Mouse (Mus musculus) CH12.LX (cell line): ENCODE data around the gene Hoxd3. TPM values are rescaled to one million over a fixed set of nuclear protein-coding genes. Genes with fewer than 3 reads are reported as not detected.

ENCODE experiments used
- DNase-seq: peaks from one replicate; pipeline ENCODE4 v3.0.0-alpha.2; 2013; ENCODE audit errors: extremely low read depth
- H3K27ac ChIP-seq: 2 replicates; pipeline ENCODE4 v1.5.1; 2012; ENCODE audit warnings: low read depth, mild to moderate bottlenecking, control low read depth, moderate library complexity; ENCODE audit not compliant: insufficient read depth
- H3K27me3 ChIP-seq: replicated peaks from 2 replicates; pipeline ENCODE3; 2012; ENCODE audit warnings: inconsistent platforms
- H3K36me3 ChIP-seq, 2 experiments: replicated peaks in 1 of 2; 2 replicates each; pipeline versions ENCODE3 to v1.6.1; 2012; ENCODE audit warnings: inconsistent platforms in 1 of 2, low read length in 1 of 2, mild to moderate bottlenecking in 1 of 2, mixed read lengths in 1 of 2, moderate library complexity in 1 of 2; ENCODE audit not compliant: control insufficient read depth in 1 of 2, insufficient read depth in 1 of 2
- H3K4me1 ChIP-seq, 2 experiments: 2 replicates each; pipeline ENCODE4 v1.6.1; 2012; ENCODE audit warnings: inconsistent platforms in 1 of 2, moderate library complexity in 1 of 2; ENCODE audit not compliant: insufficient read depth in 2 of 2, control insufficient read depth in 1 of 2
- H3K4me2 ChIP-seq: 2 replicates; pipeline ENCODE4 v1.6.1; 2012; ENCODE audit warnings: low read depth, mild to moderate bottlenecking, control low read depth; ENCODE audit not compliant: poor library complexity, insufficient read depth, severe bottlenecking
- H3K4me3 ChIP-seq, 3 experiments: fragments of 150-350 bp in 1 of 3; sonication (generic) in 1 of 3; replicated peaks in 1 of 3; 2 replicates each; pipeline versions ENCODE3 to v1.5.1; 2011 to 2012; ENCODE audit warnings: low read depth in 2 of 3, low read length in 2 of 3, mild to moderate bottlenecking in 2 of 3, moderate library complexity in 2 of 3, control low read depth in 1 of 3, improper control_type of control experiment in 1 of 3, inconsistent platforms in 1 of 3, mixed read lengths in 1 of 3; ENCODE audit not compliant: poor library complexity in 1 of 3
- H3K79me2 ChIP-seq: replicated peaks from 2 replicates; pipeline ENCODE4 v1.6.1; 2012; ENCODE audit warnings: mild to moderate bottlenecking, moderate library complexity; ENCODE audit not compliant: control insufficient read depth, poor library complexity, insufficient read depth, severe bottlenecking; ENCODE audit errors: extremely low read depth
- H3K9ac ChIP-seq: 2 replicates; pipeline ENCODE4 v1.6.1; 2012; ENCODE audit warnings: low read depth, mild to moderate bottlenecking, control low read depth, moderate library complexity; ENCODE audit not compliant: insufficient read depth
- H3K9me3 ChIP-seq: replicated peaks from 2 replicates; pipeline ENCODE3; 2012; ENCODE audit warnings: low read length, inconsistent platforms, mixed read lengths
- BHLHE40 ChIP-seq: IDR thresholded peaks from 2 replicates; pipeline ENCODE4 v1.6.1; 2011; ENCODE audit warnings: mild to moderate bottlenecking, low read depth, low read length, improper control_type of control experiment
- CHD1 ChIP-seq: IDR thresholded peaks from 2 replicates; pipeline ENCODE4 v1.6.1; 2012; ENCODE audit warnings: low read depth, low read length, improper control_type of control experiment, inconsistent platforms
- CHD2 ChIP-seq: IDR thresholded peaks from 2 replicates; pipeline ENCODE4 v1.6.1; 2011; ENCODE audit warnings: low read length, improper control_type of control experiment
- E2F4 ChIP-seq: IDR thresholded peaks from 2 replicates; pipeline ENCODE4 v1.6.1; 2011; ENCODE audit warnings: low read depth, low read length, improper control_type of control experiment; ENCODE audit not compliant: insufficient replicate concordance
- HCFC1 ChIP-seq: IDR thresholded peaks from 2 replicates; pipeline ENCODE4 v1.6.1; 2012; ENCODE audit warnings: low read depth, mild to moderate bottlenecking, inconsistent platforms, low read length, improper control_type of control experiment
- IRF4 ChIP-seq: IDR thresholded peaks from 2 replicates; pipeline ENCODE4 v1.6.1; 2014; ENCODE audit warnings: low read depth, mild to moderate bottlenecking, inconsistent platforms, low read length, improper control_type of control experiment
- JUN ChIP-seq: IDR thresholded peaks from 2 replicates; pipeline ENCODE4 v1.6.1; 2011; ENCODE audit warnings: low read depth, mild to moderate bottlenecking, low read length, improper control_type of control experiment, moderate library complexity; ENCODE audit not compliant: insufficient read depth
- KAT2A ChIP-seq: IDR thresholded peaks from 2 replicates; pipeline ENCODE4 v1.6.1; 2012; ENCODE audit warnings: low read length, improper control_type of control experiment, inconsistent platforms; ENCODE audit not compliant: insufficient replicate concordance
- MAZ ChIP-seq: IDR thresholded peaks from 2 replicates; pipeline ENCODE4 v1.6.1; 2012; ENCODE audit warnings: low read depth, mild to moderate bottlenecking, inconsistent platforms, low read length, improper control_type of control experiment, moderate library complexity
- MYC ChIP-seq: IDR thresholded peaks from 2 replicates; pipeline ENCODE4 v1.6.1; 2011; ENCODE audit warnings: low read depth, mild to moderate bottlenecking, improper control_type of control experiment, low read length
- NELFE ChIP-seq: IDR thresholded peaks from 2 replicates; pipeline ENCODE4 v1.6.1; 2011; ENCODE audit warnings: low read depth, low read length, improper control_type of control experiment
- NRF1 ChIP-seq: IDR thresholded peaks from 2 replicates; pipeline ENCODE4 v1.6.1; 2014; ENCODE audit warnings: low read depth, mild to moderate bottlenecking, inconsistent platforms, low read length, improper control_type of control experiment, moderate library complexity
- POLR2A ChIP-seq: IDR thresholded peaks from 2 replicates; pipeline ENCODE4 v1.6.1; 2011; ENCODE audit warnings: low read depth, mild to moderate bottlenecking, improper control_type of control experiment, low read length
- RCOR1 ChIP-seq: conservative IDR thresholded peaks from 2 replicates; pipeline ENCODE4 v1.6.1; 2012; ENCODE audit warnings: low read depth, mild to moderate bottlenecking, inconsistent platforms, low read length, improper control_type of control experiment
- SMC3 ChIP-seq: IDR thresholded peaks from 2 replicates; pipeline ENCODE4 v1.6.1; 2011; ENCODE audit warnings: low read depth, low read length, improper control_type of control experiment
- ZC3H11A ChIP-seq: IDR thresholded peaks from 2 replicates; pipeline ENCODE4 v1.6.1; 2012; ENCODE audit warnings: low read depth, mild to moderate bottlenecking, inconsistent platforms, low read length, improper control_type of control experiment
- ZKSCAN1 ChIP-seq: IDR thresholded peaks from 2 replicates; pipeline ENCODE4 v1.6.1; 2012; ENCODE audit warnings: low read depth, inconsistent platforms, low read length, improper control_type of control experiment, borderline replicate concordance
- ZMIZ1 ChIP-seq: IDR thresholded peaks from 2 replicates; pipeline ENCODE4 v1.6.1; 2012; ENCODE audit warnings: low read depth, mild to moderate bottlenecking, inconsistent platforms, low read length, improper control_type of control experiment
- ZNF384 ChIP-seq: IDR thresholded peaks from 2 replicates; pipeline ENCODE4 v1.6.1; 2012; ENCODE audit warnings: low read depth, low read length, improper control_type of control experiment, inconsistent platforms
- dilution Hi-C: fragments of 300-500 bp; cut with MboI; formaldehyde crosslinking; loops from 2 replicates; pipeline ENCODE4 v1.14.3; 2020; ENCODE audit warnings: low sequenced_read_pairs; ENCODE audit not compliant: extremely low pct_unique_long_range_greater_than_20kb, extremely low pct_ligation_motif_present
- in situ Hi-C: fragments of 300-500 bp; cut with MboI; formaldehyde crosslinking; loops from 3 replicates; pipeline ENCODE4 v1.14.3; 2019; ENCODE audit warnings: low sequenced_read_pairs, low pct_ligation_motif_present, low pct_unique_long_range_greater_than_20kb, mixed read lengths
- polyA plus RNA-seq: library from polyadenylated mRNA; unstranded; fragments of >175 nt; gene quantifications from 2 replicates; pipeline ENCODE4 v1.2.1, GENCODE M21; 2012; ENCODE audit warnings: low read depth; ENCODE audit not compliant: insufficient read length
- total RNA-seq, 2 experiments: library from RNA; depleted of rRNA; stranded (reverse); fragments of 300-350 nt in 1 of 2; fragments of >200 nt in 1 of 2; gene quantifications; 2 replicates each; pipeline ENCODE4 v1.2.3; 2012 to 2014

Hoxd3 gene
- total and polyA plus RNA-seq, 3 experiments: 0.12 to 1.1 TPM; not detected in 1

DNA sequence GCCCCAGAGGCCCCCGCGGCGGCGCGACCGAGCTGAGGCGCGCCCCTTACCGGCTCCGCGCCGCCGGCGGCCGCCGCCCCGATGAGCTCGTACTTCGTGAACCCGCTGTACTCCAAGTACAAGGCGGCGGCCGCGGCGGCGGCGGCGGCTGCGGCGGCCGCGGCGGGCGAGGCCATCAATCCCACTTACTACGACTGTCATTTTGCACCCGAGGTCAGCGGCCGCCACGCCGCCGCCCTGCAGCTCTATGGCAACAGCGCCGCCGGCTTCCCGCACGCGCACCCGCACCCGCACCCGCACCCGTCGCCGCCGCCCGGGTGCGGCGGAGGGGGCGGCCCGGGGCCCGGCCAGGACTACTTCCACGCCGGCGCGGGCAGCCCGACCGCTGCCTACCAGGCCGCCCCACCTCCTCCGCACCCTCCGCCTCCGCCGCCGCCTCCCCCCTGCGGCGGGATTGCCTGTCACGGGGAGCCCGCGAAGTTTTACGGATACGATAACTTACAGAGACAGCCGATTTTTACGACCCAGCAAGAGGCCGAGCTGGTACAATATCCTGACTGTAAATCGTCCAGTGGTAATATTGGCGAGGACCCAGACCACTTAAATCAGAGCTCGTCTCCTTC, 6.1 kb upstream of the Hoxd3 start:
- peaks cover 0 to 4% of the 10 kb centered on the region in 2 experiments; a peak in 2 of 4 replicates for H3K4me1 ChIP-seq
- no peak overlapping the region for H3K9ac ChIP-seq
- H3K4me2 ChIP-seq: no peak overlapping the region
- TF ChIP-seq MYC (no peak), IRF4 (no peak), ZNF384 (no peak), NRF1 (no peak), CHD2 (no peak), BHLHE40 (no peak), E2F4 (no peak), MAZ (no peak), ZC3H11A (no peak), NELFE (no peak), POLR2A (no peak), CHD1 (no peak)
- no peak overlapping the region for H3K27ac ChIP-seq
- H3K79me2 ChIP-seq: no peaks in the 10 kb centered on the region
- no peaks in the 10 kb centered on the region for H3K9me3 ChIP-seq
- in situ Hi-C loops: loop anchor here (25.0 kb wide), 1 partner anchor 882 kb away; no protein-coding TSS in a partner anchor
- peak overlapping the region in 1 of 3 experiments; percentile 50 for H3K4me3 ChIP-seq
- peaks cover 6% of the 10 kb centered on the region for H3K27me3 ChIP-seq
- dilution Hi-C loops: no loop called here
- no peaks in the 10 kb centered on the region for H3K36me3 ChIP-seq
- peak; percentile 7 for DNase-seq

DNA sequence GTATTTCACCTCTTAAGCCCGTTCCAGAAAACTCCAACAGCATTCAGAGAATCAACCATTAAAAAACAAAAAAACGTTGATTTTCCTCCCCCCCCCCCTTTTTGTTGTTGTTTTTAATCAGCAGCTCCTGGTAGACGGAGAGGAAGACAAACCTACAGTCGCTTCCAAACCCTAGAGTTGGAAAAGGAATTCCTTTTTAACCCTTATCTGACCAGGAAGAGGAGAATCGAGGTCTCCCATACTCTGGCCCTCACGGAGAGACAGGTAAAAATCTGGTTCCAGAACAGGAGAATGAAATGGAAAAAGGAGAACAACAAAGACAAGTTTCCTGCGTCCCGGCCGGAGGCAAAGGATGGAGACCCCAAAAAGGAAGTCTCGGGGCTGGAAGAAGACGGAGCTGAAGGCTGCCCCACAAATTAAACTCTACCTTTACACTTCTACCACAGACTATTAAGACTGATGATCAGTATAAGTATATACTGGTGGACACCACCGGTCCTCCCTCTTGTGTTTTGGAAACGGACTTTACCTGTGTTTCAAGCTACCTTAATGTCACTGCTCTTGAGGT, 5.2 kb upstream of the Hoxd3 start:
- Histone ChIP-seq H3K9me3 (no peaks in the 10 kb centered on the region), H3K79me2 (no peaks in the 10 kb centered on the region), H3K9ac (no peak overlapping the region), H3K4me3 (no peak overlapping the region), H3K27me3 (peaks cover 6% of the 10 kb centered on the region), H3K36me3 (no peaks in the 10 kb centered on the region), H3K4me2 (no peak overlapping the region), H3K27ac (no peak overlapping the region), H3K4me1 (peaks cover 0 to 4% of the 10 kb centered on the region in 2 experiments; a peak in 2 of 4 replicates)
- TF ChIP-seq CHD1 (no peak), KAT2A (no peak), MAZ (no peak), ZKSCAN1 (no peak), RCOR1 (no peak), ZMIZ1 (no peak), HCFC1 (no peak), JUN (no peak), SMC3 (no peak)
- dilution Hi-C loops: no loop called here
- in situ Hi-C loops: loop anchor here (25.0 kb wide), 1 partner anchor 881 kb away; no protein-coding TSS in a partner anchor
- DNase-seq: no peak
